Mouse (Mus musculus) adipocyte (in vitro differentiated cells): ENCODE measurements around the gene 1110051M20Rik.

Experiments used
- DNase-seq: peaks from one replicate; pipeline ENCODE4 v3.0.0-alpha.2; 2016; ENCODE audit warnings: low spot score

The 1110051M20Rik gene

GRCm38 (mm10) chr2:91413811-91414210 lies 30.7 kb downstream of the 1110051M20Rik start:
- DNase-seq, result peak; percentile 83

- DNase-seq, result peak; percentile 68
Measured at GRCm38 (mm10) chr2:91412361-91412760, 32.1 kb downstream of the 1110051M20Rik start.

- DNase-seq, result no peak
Measured at GRCm38 (mm10) chr2:91411473-91411872, 33.0 kb downstream of the 1110051M20Rik start.

GRCm38 (mm10) chr2:91408031-91408430 lies 36.5 kb downstream of the 1110051M20Rik start:
- DNase-seq, result no peak

GRCm38 (mm10) chr2:91405071-91405470 lies 39.4 kb downstream of the 1110051M20Rik start:
- DNase-seq, result no peak

GRCm38 (mm10) chr2:91399727-91400126 lies 44.8 kb downstream of the 1110051M20Rik start:
- no peak for DNase-seq

GRCm38 (mm10) chr2:91399168-91399567 lies 45.3 kb downstream of the 1110051M20Rik start:
- no peak for DNase-seq

GRCm38 (mm10) chr2:91394078-91394477 lies 50.4 kb downstream of the 1110051M20Rik start:
- no peak for DNase-seq

GRCm38 (mm10) chr2:91388738-91389137 lies 55.8 kb downstream of the 1110051M20Rik start:
- no peak for DNase-seq

GRCm38 (mm10) chr2:91388281-91388680 lies 56.2 kb downstream of the 1110051M20Rik start:
- DNase-seq, result no peak

GRCm38 (mm10) chr2:91387287-91387958 lies 57.1 kb downstream of the 1110051M20Rik start:
- no peak for DNase-seq

GRCm38 (mm10) chr2:91386547-91387286 lies 57.8 kb downstream of the 1110051M20Rik start:
- DNase-seq, result no peak

- no peak for DNase-seq
Measured at GRCm38 (mm10) chr2:91383294-91383693, 61.2 kb downstream of the 1110051M20Rik start.

GRCm38 (mm10) chr2:91377038-91377437 lies 67.5 kb downstream of the 1110051M20Rik start:
- no peak for DNase-seq

GRCm38 (mm10) chr2:91370314-91370713 lies 74.2 kb downstream of the 1110051M20Rik start:
- no peak for DNase-seq

GRCm38 (mm10) chr2:91363272-91363671 lies 81.2 kb downstream of the 1110051M20Rik start:
- no peak for DNase-seq

GRCm38 (mm10) chr2:91361068-91361528 lies 83.4 kb downstream of the 1110051M20Rik start:
- DNase-seq, result peak; percentile 14

- DNase-seq, result no peak
Measured at GRCm38 (mm10) chr2:91355767-91356166, 88.7 kb downstream of the 1110051M20Rik start.

GRCm38 (mm10) chr2:91354727-91355403 lies 89.6 kb downstream of the 1110051M20Rik start:
- no peak for DNase-seq

- DNase-seq, result no peak
Measured at GRCm38 (mm10) chr2:91353854-91354253, 90.7 kb downstream of the 1110051M20Rik start.

GRCm38 (mm10) chr2:91351841-91352240 lies 92.7 kb downstream of the 1110051M20Rik start:
- no peak for DNase-seq

GRCm38 (mm10) chr2:91349974-91350457 lies 94.5 kb downstream of the 1110051M20Rik start:
- DNase-seq, result no peak

- DNase-seq, result no peak
Measured at GRCm38 (mm10) chr2:91348936-91349335, 95.6 kb downstream of the 1110051M20Rik start.
